Mouse (Mus musculus) midbrain, postnatal 0 days (tissue): ENCODE measurements around the gene Scd1. TPM values are rescaled to one million over a fixed set of nuclear protein-coding genes. Genes with fewer than 3 reads are reported as not detected.

ENCODE experiments used
- ATAC-seq: fragments of 200-750 bp; cut with Nextera tagmentation; 2 replicates; pipeline ENCODE4 v1.8.0; 2017; ENCODE audit warnings: moderate number of reproducible peaks, mild to moderate bottlenecking, moderate TSS enrichment, moderate library complexity; ENCODE audit not compliant: low FRiP score
- DNase-seq: peaks from one replicate; pipeline ENCODE4 v3.0.0-alpha.2; 2015; ENCODE audit warnings: low spot score
- H3K27ac ChIP-seq: fragments of 300-500 bp; sonication (generic); 2 replicates; pipeline ENCODE4 v1.5.1; 2014; ENCODE audit warnings: low read depth, mild to moderate bottlenecking, low read length, mixed read lengths
- H3K27me3 ChIP-seq: fragments of 300-500 bp; sonication (generic); 2 replicates; pipeline ENCODE4 v1.6.1; 2014; ENCODE audit warnings: low read length, control low read depth, mixed read lengths; ENCODE audit not compliant: insufficient read depth
- H3K36me3 ChIP-seq: fragments of 300-500 bp; sonication (generic); 2 replicates; pipeline ENCODE4 v1.6.1; 2014; ENCODE audit warnings: low read length, control low read depth, mixed read lengths; ENCODE audit not compliant: insufficient read depth
- H3K4me1 ChIP-seq: fragments of 300-500 bp; sonication (generic); 2 replicates; pipeline ENCODE4 v1.6.1; 2014; ENCODE audit warnings: mild to moderate bottlenecking, control low read depth, antibody characterized with exemption, low read length, mixed read lengths; ENCODE audit not compliant: insufficient read depth
- H3K4me2 ChIP-seq: fragments of 300-500 bp; sonication (generic); 2 replicates; pipeline ENCODE4 v1.6.1; 2014; ENCODE audit warnings: low read depth, mild to moderate bottlenecking, low read length, mixed read lengths; ENCODE audit not compliant: poor library complexity, severe bottlenecking
- H3K4me3 ChIP-seq: fragments of 300-500 bp; sonication (generic); 2 replicates; pipeline ENCODE4 v1.5.1; 2014; ENCODE audit warnings: low read depth, mild to moderate bottlenecking, low read length, moderate library complexity
- H3K9ac ChIP-seq: fragments of 300-500 bp; sonication (generic); replicated peaks from 2 replicates; pipeline ENCODE4 v1.6.1; 2014; ENCODE audit warnings: mild to moderate bottlenecking, low read length, moderate library complexity, mixed read lengths; ENCODE audit not compliant: poor library complexity, severe bottlenecking
- H3K9me3 ChIP-seq: fragments of 300-500 bp; sonication (generic); 2 replicates; pipeline ENCODE4 v1.6.1; 2016; ENCODE audit warnings: low read length, control low read depth
- CTCF ChIP-seq: IDR thresholded peaks from 2 replicates; pipeline ENCODE4 v1.5.1; 2016; ENCODE audit warnings: antibody characterized with exemption, mild to moderate bottlenecking
- WGBS: fragments of 180-500 bp; shearing (Covaris S2); extraction: QIAGEN DNeasy Blood & Tissue Kit; methylation state at CpG from one replicate; pipeline ENCODE4 v1.1.7; 2014; 5-methylcytosine and 5-hydroxymethylcytosine counted together
- polyA plus RNA-seq: library from polyadenylated mRNA; unstranded; fragments of >200 nt; fragmentation: Nextera tagmentation; extraction: Ambion mirVana; gene quantifications from 2 replicates; pipeline ENCODE4 v1.2.1, GENCODE M21; 2015
- total RNA-seq: library from RNA; depleted of rRNA; stranded (reverse); fragments of >200 nt; gene quantifications from 2 replicates; pipeline ENCODE4 v1.2.3, GENCODE M21; 2014

Scd1 gene
- total and polyA plus RNA-seq, 2 experiments from 2014 or later: 7.1 to 42.3 TPM

GRCm38 (mm10) chr19:44418544-44418943 is 10.9 kb upstream of the Scd1 start:
- DNase-seq (no peak), ATAC-seq (no peak)
- Histone ChIP-seq H3K27me3 (no peaks in the 10 kb centered on the region; the same call in none of the 2 replicates), H3K36me3 (no peaks in the 10 kb centered on the region), H3K4me2 (no peak overlapping the region), H3K9me3 (no peaks in the 10 kb centered on the region), H3K9ac (no peak overlapping the region), H3K4me3 (no peak overlapping the region), H3K27ac (no peak overlapping the region), H3K4me1 (no peaks in the 10 kb centered on the region)
- TF ChIP-seq CTCF: no peak
- WGBS: 74% methylated on average over 9 of the region's 9 CpGs

DNA sequence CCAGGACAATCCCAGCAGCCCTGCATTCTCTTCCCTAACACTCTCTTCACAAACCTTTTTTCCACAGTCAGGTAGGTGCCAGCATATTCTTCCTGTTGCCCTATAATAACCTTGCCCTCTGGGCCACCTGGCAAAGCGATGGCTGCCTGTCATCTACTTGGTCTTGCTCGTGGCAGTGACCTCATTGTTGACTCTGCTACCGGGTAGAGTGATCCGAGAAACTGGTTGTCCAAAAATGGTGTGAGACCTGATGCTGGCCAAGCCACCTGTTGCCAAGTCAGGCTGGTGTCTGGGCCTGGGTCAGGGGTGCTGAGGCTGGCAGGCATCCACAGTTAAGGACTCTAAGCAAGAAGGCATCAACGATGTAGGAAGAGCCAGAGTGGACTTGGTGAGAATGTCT is 10.4 kb upstream of the Scd1 start:
- H3K27ac ChIP-seq: no peak overlapping the region
- ATAC-seq (no peak), DNase-seq (no peak)
- H3K36me3 ChIP-seq: no peaks in the 10 kb centered on the region
- no peak overlapping the region for H3K4me3 ChIP-seq
- H3K9ac ChIP-seq: no peak overlapping the region
- no peaks in the 10 kb centered on the region; the same call in none of the 2 replicates for H3K27me3 ChIP-seq
- TF ChIP-seq CTCF: no peak
- no peaks in the 10 kb centered on the region for H3K4me1 ChIP-seq
- no peaks in the 10 kb centered on the region for H3K9me3 ChIP-seq
- H3K4me2 ChIP-seq: no peak overlapping the region
- WGBS: 91% methylated on average over 5 of the region's 5 CpGs

- Histone ChIP-seq H3K9ac (no peak overlapping the region), H3K9me3 (no peaks in the 10 kb centered on the region), H3K4me1 (no peaks in the 10 kb centered on the region), H3K36me3 (no peaks in the 10 kb centered on the region), H3K27ac (no peak overlapping the region), H3K27me3 (no peaks in the 10 kb centered on the region; the same call in 1 of the 2 replicates), H3K4me3 (no peak overlapping the region), H3K4me2 (no peak overlapping the region)
- no peak for DNase-seq
- WGBS: 77% methylated on average over 4 of the region's 4 CpGs
- no peak for TF ChIP-seq CTCF
- ATAC-seq: no peak
These were observed 9.8 kb upstream of the Scd1 start for GRCm38 (mm10) chr19:44417448-44417847.

DNA sequence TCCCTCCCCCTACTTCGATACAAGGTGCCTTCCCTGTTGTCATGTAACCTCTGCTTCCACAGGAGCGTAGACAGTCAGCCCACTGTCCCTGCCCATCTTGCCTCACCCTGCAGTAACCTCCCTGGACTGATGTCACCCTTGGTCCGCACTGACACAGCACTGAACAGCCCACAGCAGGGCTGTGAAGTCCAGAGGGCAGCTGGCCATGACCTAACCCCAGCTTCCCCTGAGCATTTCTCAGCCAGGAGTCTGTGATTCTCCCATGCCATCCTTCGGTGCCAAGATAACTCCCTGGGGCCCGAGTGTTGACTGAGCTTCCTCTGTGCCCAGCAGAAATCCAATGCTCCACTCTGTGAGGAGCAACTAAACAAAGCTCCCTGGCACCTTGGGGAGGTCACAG is 8.6 kb upstream of the Scd1 start:
- Histone ChIP-seq H3K9me3 (no peaks in the 10 kb centered on the region), H3K4me2 (no peak overlapping the region), H3K9ac (no peak overlapping the region), H3K4me3 (no peak overlapping the region), H3K27me3 (no peaks in the 10 kb centered on the region; the same call in 1 of the 2 replicates), H3K4me1 (no peaks in the 10 kb centered on the region), H3K27ac (no peak overlapping the region), H3K36me3 (no peaks in the 10 kb centered on the region)
- WGBS: 83% methylated on average over 5 of the region's 5 CpGs
- ATAC-seq (no peak), DNase-seq (no peak)
- no peak for TF ChIP-seq CTCF

DNA sequence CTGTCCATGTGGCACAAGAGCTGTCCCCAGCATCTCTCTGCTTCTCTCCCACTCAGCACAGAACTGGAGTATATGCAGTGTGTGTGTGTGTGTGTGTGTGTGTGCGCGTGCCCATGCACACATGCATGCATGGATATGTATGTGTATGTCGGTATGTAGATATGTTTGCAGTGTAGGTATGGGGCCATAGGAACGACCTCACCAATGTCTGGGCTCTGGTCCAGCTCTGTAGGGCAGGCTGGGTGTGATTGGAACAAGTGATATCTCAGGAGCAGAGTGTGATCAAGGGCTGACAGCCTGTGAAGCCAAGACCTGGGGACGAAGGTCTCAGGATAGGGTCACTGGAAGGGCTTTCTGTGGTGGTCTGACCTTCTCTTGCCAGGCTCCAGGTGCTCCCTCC is 7.8 kb upstream of the Scd1 start:
- Histone ChIP-seq H3K4me2 (no peak overlapping the region), H3K36me3 (no peaks in the 10 kb centered on the region), H3K9me3 (no peaks in the 10 kb centered on the region), H3K27me3 (no peaks in the 10 kb centered on the region; the same call in 1 of the 2 replicates), H3K27ac (no peak overlapping the region), H3K4me1 (no peaks in the 10 kb centered on the region), H3K9ac (no peak overlapping the region), H3K4me3 (no peak overlapping the region)
- WGBS: 91% methylated on average over 5 of the region's 5 CpGs
- ATAC-seq: no peak
- DNase-seq: no peak
- no peak for TF ChIP-seq CTCF

DNA sequence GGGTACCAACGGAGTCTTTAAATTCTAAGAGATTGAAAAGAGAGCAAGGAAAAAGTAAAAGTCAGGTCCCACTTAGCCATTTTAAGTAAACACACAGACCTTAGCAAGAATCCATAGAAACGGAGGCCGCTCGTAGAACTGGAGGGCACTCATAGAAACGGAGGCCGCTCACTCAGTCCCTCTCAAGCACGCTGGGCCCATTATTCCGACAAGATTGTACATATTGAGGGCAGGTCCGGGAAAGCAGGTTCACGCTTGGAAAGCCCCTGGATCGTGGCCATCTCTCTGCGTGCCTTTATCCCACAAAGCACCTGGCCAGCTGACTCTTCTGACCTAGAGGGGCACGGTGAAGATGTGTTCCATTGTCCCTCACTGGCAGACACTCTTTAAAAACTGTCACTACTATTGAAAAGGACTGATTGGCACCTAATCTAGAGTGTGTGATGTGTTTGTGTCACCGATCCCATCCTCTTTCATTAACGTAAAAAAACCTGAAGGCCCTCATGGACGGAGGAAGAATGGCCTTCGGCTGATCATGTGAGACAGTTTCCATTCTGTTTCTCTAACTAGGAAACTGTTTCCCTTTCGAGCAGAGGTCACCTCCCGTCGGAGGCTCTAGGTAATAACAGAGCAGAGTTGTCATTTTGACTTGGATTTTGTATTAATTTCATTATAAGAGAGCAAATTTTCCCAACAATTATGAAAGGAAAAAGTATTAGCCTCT is 2.8 kb upstream of the Scd1 start:
- no peaks in the 10 kb centered on the region for H3K9me3 ChIP-seq
- H3K36me3 ChIP-seq: no peaks in the 10 kb centered on the region
- DNase-seq: no peak
- WGBS: 85% methylated on average over 20 of the region's 20 CpGs
- no peak for TF ChIP-seq CTCF
- no peaks in the 10 kb centered on the region for H3K27me3 ChIP-seq
- H3K4me3 ChIP-seq: no peak overlapping the region
- ATAC-seq: no peak
- no peak overlapping the region for H3K4me2 ChIP-seq
- H3K9ac ChIP-seq: no peak overlapping the region
- no peak overlapping the region for H3K27ac ChIP-seq
- H3K4me1 ChIP-seq: peaks cover 9% of the 10 kb centered on the region; the same call in 1 of the 2 replicates
